Mouse (Mus musculus): ENCODE measurements at regions not wholly inside any gene's neighbourhood (a gene's known extent, or its start where the extent isn't known, plus 50 kb on each side); places are given as distances from the start of the nearest gene placed in this dataset.
"Not testable (repeated sequence)": the region's sequence is repeated elsewhere in the genome, so short reads cannot be mapped to it uniquely, and the experiment has no call there.

DNA sequence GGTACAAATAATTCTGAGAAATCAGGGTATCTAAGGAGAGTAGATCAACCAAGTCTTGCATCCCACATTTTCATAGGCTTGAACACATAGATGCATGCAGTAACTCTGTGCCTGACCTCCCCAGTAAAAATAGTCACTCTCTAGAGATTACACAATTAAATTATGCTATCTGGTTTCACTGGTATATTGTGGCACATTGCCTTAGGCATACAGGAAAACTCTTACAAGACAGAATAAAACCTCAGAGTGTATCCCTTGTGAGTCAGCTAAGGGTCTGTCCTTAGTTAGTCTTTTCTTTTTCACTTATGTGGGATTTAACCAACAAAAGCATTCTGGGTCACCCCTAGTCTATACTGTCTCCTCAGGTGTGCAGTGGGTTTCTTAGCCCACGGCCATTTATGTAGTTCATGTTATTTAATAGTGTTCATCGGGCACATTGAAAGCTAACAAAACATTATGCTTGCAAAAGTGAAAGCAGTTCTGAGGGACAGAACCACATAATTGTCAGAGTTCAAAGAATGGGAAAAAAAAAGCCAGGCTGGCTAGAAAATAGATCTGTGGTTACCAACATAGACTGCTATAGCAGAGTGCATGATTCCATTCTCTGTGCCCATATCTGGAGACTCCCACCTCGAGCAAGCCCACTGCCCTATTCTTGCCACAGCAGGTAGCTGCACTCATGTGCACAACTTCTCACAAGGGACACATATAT is 795.8 kb upstream of the Vwc2 start:
- Histone ChIP-seq H3K79me2 (ENCODE audit: control insufficient read depth, insufficient read depth, low read length, poor library complexity) (no peaks in the 10 kb centered on the region), H3K4me3 (ENCODE audit: control insufficient read depth in 1 of 2, insufficient read depth in 1 of 2, low read depth in 2 of 2, low read length in 2 of 2) (no peak overlapping the region), H3K9me3 (replicated peaks; ENCODE audit: insufficient read depth, low read length) (no peaks in the 10 kb centered on the region), H3K36me3 (ENCODE audit: control insufficient read depth in 1 of 2, insufficient read depth in 2 of 2, low read length in 2 of 2) (no peaks in the 10 kb centered on the region), H3K9ac (ENCODE audit: control insufficient read depth, low read depth, low read length, poor library complexity, severe bottlenecking) (no peak overlapping the region), H3K27me3 (ENCODE audit: control insufficient read depth in 1 of 2, insufficient read depth in 2 of 2, low read length in 2 of 2) (no peaks in the 10 kb centered on the region), H3K4me1 (ENCODE audit: control insufficient read depth in 1 of 2, insufficient read depth in 2 of 2, low read length in 2 of 2) (no peaks in the 10 kb centered on the region), H3K27ac (ENCODE audit: control insufficient read depth, low read depth, low read length) (no peak overlapping the region)
- TF ChIP-seq UBTF (IDR thresholded peaks at IDR 0.05; ENCODE audit: borderline replicate concordance, insufficient read depth, low read depth, low read length) (no peak), CTCF (IDR thresholded peaks at IDR 0.05 in 2 of 3, conservative IDR thresholded peaks at IDR 0.05 in 1 of 3; ENCODE audit: control insufficient read depth in 1 of 3, insufficient read depth in 1 of 3, low read depth in 2 of 3, low read length in 3 of 3, poor library complexity in 1 of 3, severe bottlenecking in 1 of 3) (no peak), NRF1 (IDR thresholded peaks at IDR 0.05; ENCODE audit: insufficient read depth, low read depth, low read length, poor library complexity, severe bottlenecking) (no peak), HCFC1 (IDR thresholded peaks at IDR 0.05; ENCODE audit: low read depth, low read length) (no peak), ELF1 (IDR thresholded peaks at IDR 0.05; ENCODE audit: low read depth, low read length) (no peak), ZKSCAN1 (IDR thresholded peaks at IDR 0.05; ENCODE audit: low read depth, low read length) (no peak), ZNF384 (IDR thresholded peaks at IDR 0.05; ENCODE audit: low read depth, low read length) (no peak), ZC3H11A (IDR thresholded peaks at IDR 0.05; ENCODE audit: low read depth, low read length) (no peak), TCF12 (IDR thresholded peaks at IDR 0.05; ENCODE audit: low read depth, low read length) (no peak), BHLHE40 (IDR thresholded peaks at IDR 0.05; ENCODE audit: borderline replicate concordance, low read depth, low read length) (no peak), MAZ (IDR thresholded peaks at IDR 0.05; ENCODE audit: low read depth, low read length) (no peak), POLR2AphosphoS2 (IDR thresholded peaks at IDR 0.05; ENCODE audit: low read length) (no peak), MAFK (IDR thresholded peaks at IDR 0.05; ENCODE audit: borderline replicate concordance, low read depth, low read length) (no peak), USF1 (IDR thresholded peaks at IDR 0.05; ENCODE audit: low read depth, low read length) (no peak), RAD21 (IDR thresholded peaks at IDR 0.05; ENCODE audit: low read depth, low read length) (no peak), MYB (IDR thresholded peaks at IDR 0.05; ENCODE audit: low read depth, low read length) (no peak), E2F4 (IDR thresholded peaks at IDR 0.05; ENCODE audit: borderline replicate concordance, low read depth, low read length) (no peak), MEF2A (IDR thresholded peaks at IDR 0.05; ENCODE audit: extremely low read depth, insufficient replicate concordance, low read depth, low read length, poor library complexity, severe bottlenecking) (no peak), GATA1 (IDR thresholded peaks at IDR 0.05; ENCODE audit: low read depth, low read length) (no peak)
- no peak for DNase-seq (ENCODE audit: low read depth, low spot score)

DNA sequence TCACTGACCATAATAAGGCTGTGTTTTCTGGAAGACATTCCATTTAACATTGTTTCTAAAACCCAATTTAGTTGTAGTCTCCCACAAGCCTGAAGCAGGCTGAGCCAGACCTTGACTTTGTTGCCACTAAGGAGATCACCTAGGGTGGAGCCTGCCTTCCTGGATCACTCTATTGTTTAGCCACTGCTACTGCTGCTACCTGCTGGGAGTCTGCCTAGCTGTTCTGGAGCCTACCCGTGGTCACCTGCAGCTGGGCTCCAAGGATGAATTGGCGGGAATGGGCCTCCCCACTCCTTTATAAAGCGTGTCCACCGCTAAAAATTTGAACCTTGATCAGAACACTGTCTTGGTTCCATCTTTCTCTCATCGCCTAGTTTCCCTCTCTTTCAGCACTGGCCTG is 783.8 kb upstream of the Vwc2 start:
- not testable (repeated sequence) for H3K36me3 ChIP-seq (ENCODE audit: control insufficient read depth in 1 of 2, insufficient read depth in 2 of 2, low read length in 2 of 2); H3K9me3 ChIP-seq (replicated peaks; ENCODE audit: insufficient read depth, low read length); H3K79me2 ChIP-seq (ENCODE audit: control insufficient read depth, insufficient read depth, low read length, poor library complexity); DNase-seq (ENCODE audit: low read depth, low spot score); H3K27ac ChIP-seq (ENCODE audit: control insufficient read depth, low read depth, low read length); H3K27me3 ChIP-seq (ENCODE audit: control insufficient read depth in 1 of 2, insufficient read depth in 2 of 2, low read length in 2 of 2); H3K9ac ChIP-seq (ENCODE audit: control insufficient read depth, low read depth, low read length, poor library complexity, severe bottlenecking); H3K4me3 ChIP-seq (ENCODE audit: control insufficient read depth in 1 of 2, insufficient read depth in 1 of 2, low read depth in 2 of 2, low read length in 2 of 2); H3K4me1 ChIP-seq (ENCODE audit: control insufficient read depth in 1 of 2, insufficient read depth in 2 of 2, low read length in 2 of 2)
